ENCODE assay signal across 17 mouse cellular contexts in the genomic region with DNA sequence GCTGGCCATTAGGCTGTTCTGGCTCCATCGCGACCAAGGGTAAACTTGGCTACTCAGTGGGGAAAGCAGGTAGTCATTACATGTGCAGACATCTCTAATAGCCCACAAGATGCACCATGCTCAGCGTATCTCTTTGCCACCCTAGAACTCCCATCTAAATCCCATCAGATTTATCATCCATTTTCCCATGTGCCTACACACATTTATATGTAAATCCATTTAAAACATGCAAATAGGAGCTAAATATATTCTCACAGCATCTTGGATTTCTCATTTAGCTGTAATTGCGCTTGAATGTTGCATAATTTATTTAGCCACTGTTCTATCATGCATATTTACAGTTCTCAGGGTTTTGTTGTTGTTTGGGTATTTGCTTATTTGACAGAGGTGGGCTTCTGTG.
"Had no signal": no experiment of that assay in that cellular context is flagged by ENCODE, and none has a peak within 500 bp of the region (broad histone marks: within the 10 kb centered on the region; RNA-seq: fewer than 3 reads in every experiment).

No protein-coding gene starts in this region.

- H3K36me3 ChIP-seq: lung, embryonic 15.5 days; midbrain, embryonic 13.5 days; midbrain, embryonic 15.5 days; neural tube, embryonic 12.5 days; stomach, embryonic 15.5 days had no signal

- H3K27ac ChIP-seq: lung, embryonic 15.5 days; macrophage; midbrain, embryonic 13.5 days; midbrain, embryonic 15.5 days; neural tube, embryonic 12.5 days; stomach, embryonic 15.5 days; stomach, postnatal 0 days had no signal

- H3K9ac ChIP-seq: lung, embryonic 15.5 days; midbrain, embryonic 13.5 days; midbrain, embryonic 15.5 days; neural tube, embryonic 12.5 days; stomach, embryonic 15.5 days had no signal

- DNase-seq: lung, adult 2 months; lung, postnatal 14 days; lung, postnatal 36 days; right cerebral cortex, postnatal 14 days; thymus, adult 2 months; thymus, postnatal 25 days; thymus, postnatal 4 days had no signal

- H3K27me3 ChIP-seq: lung, embryonic 15.5 days; midbrain, embryonic 13.5 days; midbrain, embryonic 15.5 days; neural tube, embryonic 12.5 days; stomach, embryonic 15.5 days had no signal

- H3K4me1 ChIP-seq: lung, embryonic 15.5 days; midbrain, embryonic 13.5 days; midbrain, embryonic 15.5 days; neural tube, embryonic 12.5 days; stomach, embryonic 15.5 days had no signal

- ATAC-seq: lung, postnatal 0 days; midbrain, embryonic 13.5 days; midbrain, embryonic 15.5 days had no signal

- H3K9me3 ChIP-seq: lung, embryonic 15.5 days; midbrain, embryonic 13.5 days; midbrain, embryonic 15.5 days; neural tube, embryonic 12.5 days; stomach, embryonic 15.5 days had no signal

- H3K4me3 ChIP-seq: lung, embryonic 15.5 days; megakaryocyte, embryonic 14.5 days; midbrain, embryonic 13.5 days; midbrain, embryonic 15.5 days; neural tube, embryonic 12.5 days; stomach, embryonic 15.5 days had no signal

- H3K4me2 ChIP-seq: lung, embryonic 15.5 days; midbrain, embryonic 11.5 days; midbrain, embryonic 13.5 days; midbrain, embryonic 15.5 days; neural tube, embryonic 12.5 days; stomach, embryonic 15.5 days had no signal
